Mouse (Mus musculus) intestine, embryonic 16.5 days (tissue): ENCODE measurements around the gene Ddx47. TPM values are rescaled to one million over a fixed set of nuclear protein-coding genes. Genes with fewer than 3 reads are reported as not detected.
A peak's percentile ranks its signal among the peaks of the same experiment; 100 is the strongest.

Experiments used
- ATAC-seq: fragments of 200-750 bp; cut with Nextera tagmentation; 2 replicates; pipeline ENCODE4 v1.8.0; 2017; ENCODE audit warnings: moderate TSS enrichment, moderate library complexity
- H3K27ac ChIP-seq: fragments of 300-500 bp; sonication (generic); 2 replicates; pipeline ENCODE4 v1.5.1; 2014; ENCODE audit warnings: mild to moderate bottlenecking, low read length
- H3K27me3 ChIP-seq: fragments of 300-500 bp; sonication (generic); replicated peaks from 2 replicates; pipeline ENCODE4 v1.6.1; 2014; ENCODE audit warnings: low read length, control low read depth, mixed read lengths; ENCODE audit not compliant: control insufficient read depth, insufficient read depth
- H3K36me3 ChIP-seq: fragments of 300-500 bp; sonication (generic); 2 replicates; pipeline ENCODE4 v1.6.1; 2014; ENCODE audit warnings: low read length, control low read depth; ENCODE audit not compliant: control insufficient read depth, insufficient read depth
- H3K4me1 ChIP-seq: fragments of 300-500 bp; sonication (generic); 2 replicates; pipeline ENCODE4 v1.6.1; 2014; ENCODE audit warnings: low read length, control low read depth, mixed read lengths; ENCODE audit not compliant: control insufficient read depth, insufficient read depth
- H3K4me2 ChIP-seq: fragments of 300-500 bp; sonication (generic); 2 replicates; pipeline ENCODE4 v1.6.1; 2014; ENCODE audit warnings: low read depth, low read length, control low read depth
- H3K4me3 ChIP-seq: fragments of 300-500 bp; sonication (generic); 2 replicates; pipeline ENCODE4 v1.5.1; 2014; ENCODE audit warnings: mild to moderate bottlenecking, low read length
- H3K9ac ChIP-seq: fragments of 300-500 bp; sonication (generic); 2 replicates; pipeline ENCODE4 v1.6.1; 2014; ENCODE audit warnings: low read depth, low read length
- H3K9me3 ChIP-seq: fragments of 300-500 bp; sonication (generic); 2 replicates; pipeline ENCODE4 v1.6.1; 2016; ENCODE audit warnings: low read length, control low read depth; ENCODE audit not compliant: control insufficient read depth
- WGBS: fragments of 180-500 bp; shearing (Covaris S2); extraction: QIAGEN DNeasy Blood & Tissue Kit; methylation state at CpG from one replicate; pipeline ENCODE4 v1.1.7; 2014; 5-methylcytosine and 5-hydroxymethylcytosine counted together
- polyA plus RNA-seq: library from polyadenylated mRNA; unstranded; fragments of >200 nt; fragmentation: Nextera tagmentation; extraction: Ambion mirVana; gene quantifications from 2 replicates; pipeline ENCODE4 v1.2.1, GENCODE M21; 2015

The Ddx47 gene
- polyA plus RNA-seq, 1 experiment from 2014 or later, result 95.1 TPM

DNA sequence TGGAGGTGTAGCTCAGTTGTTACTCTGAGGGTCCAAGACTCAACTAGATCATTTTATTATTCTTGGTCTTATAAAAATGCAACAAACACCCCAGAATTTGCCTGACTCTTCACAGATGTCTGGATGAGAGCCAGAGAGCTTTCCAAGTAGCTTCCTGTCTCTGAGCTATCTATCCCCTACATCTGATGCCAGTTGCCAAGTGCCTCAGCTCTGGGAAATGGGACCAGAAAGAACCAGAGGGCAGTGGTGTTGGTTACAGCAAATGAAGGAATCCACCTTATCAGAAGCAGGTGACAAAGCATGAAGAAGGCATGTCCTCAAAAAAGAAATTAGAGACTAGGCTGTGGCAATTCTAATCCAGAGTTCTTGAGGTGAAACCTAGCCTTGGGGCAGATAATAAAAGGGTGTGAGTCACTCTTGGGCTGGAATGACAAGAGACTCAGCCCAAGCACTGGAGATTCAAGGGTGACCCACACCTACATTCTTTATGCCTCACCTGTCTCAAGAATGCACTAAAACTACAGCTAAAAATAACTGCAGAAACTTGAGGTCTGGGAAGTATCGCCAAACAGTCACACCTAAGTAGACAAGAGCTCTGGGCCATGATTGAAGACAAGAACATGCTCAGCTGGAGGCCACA, 13.5 kb downstream of the Ddx47 start:
- ATAC-seq, result peak; percentile 54
- H3K27me3 ChIP-seq, result no peaks in the 10 kb centered on the region
- H3K4me3 ChIP-seq, result no peak overlapping the region
- H3K4me2 ChIP-seq, result no peak overlapping the region
- H3K27ac ChIP-seq, result peak overlapping the region; percentile 49
- 50% methylated on average over 1 of the region's 1 CpGs for WGBS
- peaks cover 8% of the 10 kb centered on the region for H3K4me1 ChIP-seq
- no peak overlapping the region for H3K9ac ChIP-seq
- H3K36me3 ChIP-seq, result peaks cover 14% of the 10 kb centered on the region
- H3K9me3 ChIP-seq, result no peaks in the 10 kb centered on the region

DNA sequence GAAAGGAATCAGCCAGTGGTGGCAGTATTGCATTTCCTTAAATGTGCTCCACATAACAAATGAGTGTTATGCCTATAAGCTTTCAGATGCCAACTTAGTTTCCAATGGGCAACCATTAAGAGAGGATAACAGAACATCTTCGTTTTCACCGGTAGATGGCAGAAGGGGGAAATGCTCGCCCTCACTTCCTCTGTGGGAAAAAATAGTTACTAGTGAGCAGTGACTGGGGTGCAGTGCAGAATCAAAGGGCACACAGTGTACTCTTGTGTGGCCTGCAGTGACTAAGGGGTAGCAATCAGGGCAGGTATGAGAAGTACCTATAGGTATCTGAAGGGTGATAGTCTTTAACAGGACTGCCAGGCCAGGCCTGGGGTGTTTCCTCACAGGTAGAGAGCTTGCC, 14.8 kb downstream of the Ddx47 start:
- ATAC-seq, result peak; percentile 63
- Histone ChIP-seq H3K4me3 (no peak overlapping the region), H3K9me3 (no peaks in the 10 kb centered on the region), H3K4me2 (no peak overlapping the region), H3K27me3 (no peaks in the 10 kb centered on the region), H3K36me3 (peaks cover 13% of the 10 kb centered on the region), H3K9ac (no peak overlapping the region), H3K27ac (peak overlapping the region; percentile 62), H3K4me1 (peaks cover 8% of the 10 kb centered on the region)
- 19% methylated on average over 3 of the region's 3 CpGs for WGBS

- no peak overlapping the region for H3K4me3 ChIP-seq
- H3K36me3 ChIP-seq, result peaks cover 8% of the 10 kb centered on the region
- WGBS, result 77% methylated on average over 2 of the region's 2 CpGs
- H3K27ac ChIP-seq, result peak overlapping the region; percentile 62
- no peak overlapping the region for H3K9ac ChIP-seq
- H3K4me1 ChIP-seq, result peaks cover 8% of the 10 kb centered on the region
- no peaks in the 10 kb centered on the region for H3K9me3 ChIP-seq
- no peak overlapping the region for H3K4me2 ChIP-seq
- no peaks in the 10 kb centered on the region for H3K27me3 ChIP-seq
- no peak; the same call in 1 of the 2 replicates for ATAC-seq
Observed at GRCm38 (mm10) chr6:135026755-135027154, 15.3 kb downstream of the Ddx47 start.

GRCm38 (mm10) chr6:135029246-135029645, 17.8 kb downstream of the Ddx47 start:
- no peaks in the 10 kb centered on the region for H3K36me3 ChIP-seq
- H3K27ac ChIP-seq, result peak overlapping the region; percentile 33; the same call in 1 of the 2 replicates
- 42% methylated on average over 4 of the region's 4 CpGs for WGBS
- no peak overlapping the region for H3K4me2 ChIP-seq
- no peak overlapping the region for H3K9ac ChIP-seq
- H3K27me3 ChIP-seq, result no peaks in the 10 kb centered on the region
- H3K4me1 ChIP-seq, result peaks cover 8% of the 10 kb centered on the region
- H3K4me3 ChIP-seq, result no peak overlapping the region
- H3K9me3 ChIP-seq, result no peaks in the 10 kb centered on the region
- peak; percentile 88 for ATAC-seq

DNA sequence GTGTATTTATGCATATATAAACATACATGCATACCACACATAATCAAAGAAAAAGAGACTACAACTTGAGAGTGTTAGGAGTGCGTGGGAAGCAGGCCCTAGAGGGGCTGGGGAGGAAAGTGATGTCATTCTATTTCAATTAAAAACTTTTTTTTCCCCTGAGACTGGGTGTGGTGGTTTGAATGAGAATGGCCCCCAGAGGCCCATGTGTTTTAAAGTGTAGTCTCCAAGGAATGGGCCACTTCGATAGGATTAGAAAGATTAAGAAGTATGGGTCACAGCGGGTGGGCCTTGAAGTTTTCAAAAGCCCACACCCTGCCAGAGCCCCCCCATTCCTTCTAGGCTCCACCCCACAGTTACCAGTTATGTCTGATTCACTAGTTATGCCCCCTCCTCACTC, 27.3 kb downstream of the Ddx47 start:
- WGBS, result 81% methylated on average over 3 of the region's 3 CpGs
- peaks cover 3% of the 10 kb centered on the region; the same call in 1 of the 2 replicates for H3K27me3 ChIP-seq
- no peak for ATAC-seq

GRCm38 (mm10) chr6:135040275-135040871, 29.0 kb downstream of the Ddx47 start:
- peak; percentile 75 for ATAC-seq
- 4% methylated on average over 21 of the region's 21 CpGs for WGBS
- H3K4me3 ChIP-seq, result peak overlapping the region; percentile 33
- H3K36me3 ChIP-seq, result no peaks in the 10 kb centered on the region
- 0 out of 2 replicates have a peak, but pooled peaks cover 4% of the 10 kb centered on the region for H3K9me3 ChIP-seq
- H3K4me2 ChIP-seq, result peak overlapping the region; percentile 51
- H3K27ac ChIP-seq, result no peak overlapping the region
- peaks cover 3% of the 10 kb centered on the region; the same call in 1 of the 2 replicates for H3K27me3 ChIP-seq
- peaks cover 8% of the 10 kb centered on the region for H3K4me1 ChIP-seq
- peak overlapping the region; percentile 45; the same call in 1 of the 2 replicates for H3K9ac ChIP-seq

More for the DNA sequence above, 27.3 kb downstream of the Ddx47 start:
- no peak overlapping the region for H3K4me3 ChIP-seq
- no peak overlapping the region for H3K4me2 ChIP-seq
- 0 out of 2 replicates have a peak, but pooled peaks cover 4% of the 10 kb centered on the region for H3K9me3 ChIP-seq
- peaks cover 8% of the 10 kb centered on the region for H3K4me1 ChIP-seq
- H3K36me3 ChIP-seq, result no peaks in the 10 kb centered on the region
- H3K9ac ChIP-seq, result no peak overlapping the region
- H3K27ac ChIP-seq, result no peak overlapping the region

DNA sequence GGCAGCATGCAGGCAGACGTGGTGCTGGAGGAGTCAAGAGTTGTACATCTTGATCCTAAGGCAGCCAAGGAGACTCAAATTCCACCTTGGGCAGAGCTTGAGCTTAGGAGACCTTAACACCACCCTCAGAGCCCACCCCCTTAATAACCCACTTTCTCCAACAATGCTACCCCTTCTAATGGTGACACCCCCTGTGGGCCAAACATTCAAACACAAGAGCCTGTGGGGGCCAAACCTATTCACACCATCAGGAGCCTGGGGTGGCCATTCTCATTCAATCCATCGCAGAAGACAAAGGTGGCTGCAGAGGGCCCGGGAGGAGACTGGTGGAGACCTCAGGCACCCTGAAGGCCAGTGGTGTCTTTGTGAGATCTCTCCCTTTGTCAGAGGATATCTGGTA, 30.5 kb downstream of the Ddx47 start:
- Histone ChIP-seq H3K4me2 (no peak overlapping the region), H3K27me3 (peaks cover 3% of the 10 kb centered on the region; the same call in 1 of the 2 replicates), H3K27ac (no peak overlapping the region), H3K36me3 (no peaks in the 10 kb centered on the region), H3K9ac (no peak overlapping the region), H3K9me3 (0 out of 2 replicates have a peak, but pooled peaks cover 4% of the 10 kb centered on the region), H3K4me3 (no peak overlapping the region), H3K4me1 (peaks cover 8% of the 10 kb centered on the region)
- ATAC-seq, result no peak
- 72% methylated on average over 3 of the region's 3 CpGs for WGBS

DNA sequence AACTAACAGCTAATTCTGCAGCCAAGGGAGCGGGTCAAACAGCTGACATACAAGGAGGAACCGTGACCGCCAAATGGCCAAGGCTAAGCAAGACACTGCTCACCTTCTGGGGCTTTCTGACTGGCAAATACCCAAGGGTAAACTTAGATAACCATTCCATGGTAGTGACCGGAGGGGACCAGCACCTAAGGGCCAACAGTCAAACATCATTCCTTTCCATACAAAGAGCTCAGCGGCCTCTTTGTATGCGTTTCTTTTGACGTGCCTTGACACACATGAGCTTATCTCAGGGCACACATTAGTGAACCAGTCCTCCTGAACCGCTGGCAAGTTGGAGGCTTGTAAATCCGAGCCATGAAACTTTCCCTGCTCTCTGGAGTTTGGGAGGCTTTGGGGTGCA, 35.9 kb downstream of the Ddx47 start:
- Histone ChIP-seq H3K4me1 (no peaks in the 10 kb centered on the region), H3K4me2 (no peak overlapping the region)
- WGBS, result 59% methylated on average over 9 of the region's 9 CpGs

GRCm38 (mm10) chr6:135048509-135048908, 37.1 kb downstream of the Ddx47 start:
- no peaks in the 10 kb centered on the region for H3K9me3 ChIP-seq
- no peak overlapping the region for H3K4me3 ChIP-seq
- no peak overlapping the region for H3K9ac ChIP-seq
- no peak overlapping the region for H3K4me2 ChIP-seq
- WGBS, result 76% methylated on average over 6 of the region's 6 CpGs
- H3K36me3 ChIP-seq, result no peaks in the 10 kb centered on the region
- no peak overlapping the region for H3K27ac ChIP-seq
- H3K4me1 ChIP-seq, result no peaks in the 10 kb centered on the region
- ATAC-seq, result no peak
- H3K27me3 ChIP-seq, result no peaks in the 10 kb centered on the region

More for the DNA sequence above, 35.9 kb downstream of the Ddx47 start:
- Histone ChIP-seq H3K27ac (no peak overlapping the region), H3K9me3 (no peaks in the 10 kb centered on the region), H3K9ac (no peak overlapping the region), H3K27me3 (no peaks in the 10 kb centered on the region), H3K36me3 (no peaks in the 10 kb centered on the region), H3K4me3 (no peak overlapping the region)
- no peak for ATAC-seq
